Mouse (Mus musculus) mesoderm, embryonic 11.5 days (tissue): ENCODE data around the gene Rptor.
A peak's percentile ranks its signal among the peaks of the same experiment; 100 is the strongest.

ENCODE experiments used
- DNase-seq: peaks from one replicate; pipeline ENCODE4 v3.0.0-alpha.2; 2012; ENCODE audit warnings: low read depth, low spot score

The Rptor gene

DNA sequence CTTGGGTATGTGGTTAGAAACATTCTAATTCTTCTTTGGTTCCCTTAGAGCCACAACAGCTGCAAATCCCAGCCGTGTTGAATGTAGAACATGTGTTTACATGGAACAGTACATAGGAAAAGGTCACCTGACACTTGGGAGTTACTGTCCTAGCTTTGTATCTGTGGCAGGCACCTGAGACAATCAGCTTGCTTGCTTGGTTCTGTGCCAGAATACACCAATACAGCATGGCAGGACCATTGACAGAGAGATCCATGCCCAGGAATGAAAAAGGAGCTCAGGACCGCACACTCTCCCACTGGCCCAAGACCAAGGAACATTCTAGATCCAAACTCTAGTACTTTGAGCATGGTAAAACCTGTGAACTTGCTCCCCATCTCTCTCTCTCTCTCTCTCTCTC is 132.4 kb downstream of the Rptor start:
- no peak for DNase-seq

DNA sequence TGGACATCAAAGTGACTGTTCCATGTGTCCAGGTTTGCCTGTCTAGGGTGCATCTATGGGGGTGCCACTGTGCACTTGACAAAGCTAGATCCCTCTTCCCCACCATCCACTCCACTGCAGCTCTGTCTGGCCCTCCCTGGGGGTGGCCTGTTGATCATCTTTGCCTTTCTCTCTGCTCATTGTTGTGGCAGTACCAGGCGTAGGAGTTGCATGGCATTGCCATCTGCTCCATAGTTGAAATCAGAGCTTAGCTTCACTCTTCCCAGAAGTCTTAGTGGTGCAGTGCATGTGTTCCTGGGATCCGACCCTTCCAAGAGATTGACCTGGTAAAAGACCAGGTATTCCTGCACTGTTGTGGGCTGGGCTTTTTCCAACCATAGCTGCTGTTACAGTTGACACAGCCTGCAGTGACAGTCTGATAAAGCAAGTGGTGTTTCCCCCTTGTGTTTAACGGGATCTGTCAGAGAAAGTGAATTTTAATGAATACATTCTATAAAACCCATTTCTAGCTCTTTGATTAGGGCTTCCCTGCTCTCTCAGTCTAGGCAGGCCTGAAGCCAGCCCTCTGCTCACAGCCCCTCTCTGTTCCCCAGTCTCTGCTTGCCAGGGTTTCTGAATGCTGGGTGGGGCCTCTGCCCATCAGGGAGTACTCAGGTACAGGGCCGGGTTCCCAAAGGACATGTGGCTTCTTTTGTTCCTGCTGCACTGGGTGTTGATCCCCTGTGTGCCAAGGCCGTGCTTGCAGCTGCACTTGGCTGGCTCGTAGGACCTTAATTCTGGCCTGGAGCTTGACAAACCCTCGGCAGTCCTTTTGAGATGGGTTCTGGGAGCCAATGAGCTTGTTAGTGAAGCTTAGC is 136.5 kb downstream of the Rptor start:
- no peak for DNase-seq

- no peak for DNase-seq
Observed at GRCm38 (mm10) chr11:119741401-119741800, 138.7 kb downstream of the Rptor start.

GRCm38 (mm10) chr11:119744436-119744835 is 141.7 kb downstream of the Rptor start:
- DNase-seq, result peak; percentile 23

DNA sequence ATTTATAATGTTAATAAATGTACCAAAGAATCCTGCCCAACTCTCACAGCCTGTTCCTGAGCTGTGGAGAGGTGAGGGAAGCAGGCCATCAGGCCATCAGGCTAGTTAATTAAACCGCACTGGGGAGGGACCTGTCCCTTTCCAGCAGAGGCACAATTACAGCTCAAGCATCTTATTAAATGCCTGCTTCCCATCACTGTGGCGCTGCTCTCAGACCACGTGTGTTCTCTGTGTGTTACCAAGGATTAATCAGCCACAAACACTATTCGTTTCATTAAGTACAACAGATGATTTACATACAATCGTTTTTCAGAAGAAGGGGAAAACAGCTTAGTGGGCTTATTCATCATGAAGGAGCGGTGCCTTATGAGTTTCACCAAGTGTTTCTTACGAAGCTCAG is 142.6 kb downstream of the Rptor start:
- no peak for DNase-seq

DNA sequence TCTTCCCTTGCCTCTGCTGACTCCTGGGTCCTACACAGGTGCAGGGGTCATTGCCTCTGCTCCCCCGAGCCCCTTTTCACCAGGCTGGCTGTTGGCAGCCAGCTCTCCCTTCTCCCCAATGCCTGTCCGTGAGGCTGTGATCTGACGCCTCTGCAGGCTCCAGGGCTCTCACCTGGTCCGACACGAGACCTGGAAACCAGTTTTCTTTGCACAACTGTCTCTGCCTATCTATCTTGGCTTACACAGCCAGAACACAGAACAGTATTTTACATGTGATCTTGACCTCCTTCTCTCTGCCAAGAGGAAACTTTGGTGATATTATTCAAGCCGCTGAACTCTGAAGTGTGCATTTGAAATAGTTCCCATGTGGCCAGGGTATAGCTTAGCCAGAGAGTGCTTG is 151.8 kb downstream of the Rptor start:
- no peak for DNase-seq

DNA sequence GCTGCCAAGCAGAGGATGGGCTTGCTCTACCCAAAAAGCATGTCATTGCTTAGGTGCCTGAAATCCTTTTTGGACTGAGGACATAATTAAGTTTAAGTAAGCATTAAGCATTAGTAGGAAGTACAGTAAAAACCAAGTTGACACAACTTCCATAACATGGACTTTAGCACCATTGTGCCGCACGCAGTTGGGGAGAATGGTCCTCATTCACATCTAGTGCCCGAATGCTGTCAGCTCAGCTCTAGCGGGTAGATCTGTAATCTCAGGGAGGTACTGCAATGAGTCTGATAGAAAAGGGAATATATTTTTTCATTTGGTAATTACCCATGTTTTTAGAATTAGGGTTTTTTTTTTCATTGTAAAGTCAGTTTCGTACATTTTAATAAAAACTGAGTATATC is 155.5 kb downstream of the Rptor start:
- DNase-seq, result no peak

DNA sequence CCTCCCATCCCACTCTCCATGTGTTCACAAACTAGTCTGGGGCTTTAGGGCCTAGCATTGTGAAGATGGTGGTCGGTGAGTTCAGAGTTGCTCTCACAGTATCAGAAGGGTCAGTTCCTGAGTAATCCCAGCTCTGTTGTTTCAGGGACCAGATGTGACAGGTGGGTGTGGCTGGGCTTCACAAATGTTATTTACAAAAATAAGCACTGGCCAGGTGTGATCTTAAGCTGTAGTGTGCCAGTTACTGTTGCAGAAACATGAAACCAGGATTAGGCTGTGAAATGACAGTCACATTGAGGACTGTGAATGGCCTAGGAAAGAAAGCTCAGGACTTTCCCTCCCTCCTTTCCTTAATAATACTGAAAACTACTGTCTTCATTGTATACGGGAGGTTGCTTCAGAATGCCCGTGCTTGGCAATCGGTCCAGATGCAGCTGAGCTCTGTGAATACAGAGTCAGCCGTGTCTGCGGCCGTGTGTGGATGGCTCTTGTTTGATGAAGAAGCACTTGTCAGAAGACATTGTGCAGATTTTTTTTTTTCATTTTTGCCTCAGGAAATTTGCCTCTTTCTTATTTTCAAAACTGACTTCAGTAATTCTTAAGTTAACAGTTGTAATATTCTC is 156.1 kb downstream of the Rptor start:
- DNase-seq, result no peak

DNA sequence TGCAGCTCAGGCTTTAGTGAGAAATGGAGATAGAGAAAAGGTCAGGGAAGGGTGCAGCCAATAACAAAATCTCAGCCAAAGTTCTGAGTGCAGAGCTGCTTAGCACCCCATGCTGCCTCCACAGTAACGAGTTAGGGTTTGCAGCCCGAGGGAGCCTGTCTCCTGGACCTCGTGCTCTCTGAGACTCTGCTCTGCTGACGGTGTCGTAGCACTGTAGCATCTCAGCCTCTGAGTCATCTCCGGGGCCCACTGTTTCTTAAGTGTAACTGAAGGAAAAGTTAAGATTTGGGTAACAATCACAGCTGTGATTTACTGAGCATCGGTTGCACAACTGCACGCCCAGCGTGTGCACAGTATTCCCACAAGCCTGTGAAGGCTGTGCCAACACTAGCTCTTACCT is 160.2 kb downstream of the Rptor start:
- no peak for DNase-seq

DNA sequence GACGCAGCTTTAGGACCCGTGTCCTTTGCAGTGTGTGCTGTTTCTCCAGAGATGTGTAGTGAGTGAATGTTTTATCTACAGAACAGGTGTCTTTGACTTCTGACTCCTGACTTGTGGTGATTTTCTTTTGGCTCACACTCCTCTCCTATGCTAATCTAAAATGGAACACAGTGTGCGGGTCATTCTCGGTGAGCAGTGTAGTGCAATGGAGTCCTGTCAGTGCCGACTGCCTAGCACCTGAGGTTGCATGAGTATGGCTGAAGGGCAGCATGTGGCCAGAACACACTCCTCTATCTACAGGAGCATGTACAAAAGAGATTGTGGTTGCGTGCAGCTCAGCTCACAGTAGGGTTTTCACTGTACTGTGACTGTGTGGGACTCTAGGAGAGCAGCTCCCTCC is 163.3 kb downstream of the Rptor start:
- no peak for DNase-seq

DNA sequence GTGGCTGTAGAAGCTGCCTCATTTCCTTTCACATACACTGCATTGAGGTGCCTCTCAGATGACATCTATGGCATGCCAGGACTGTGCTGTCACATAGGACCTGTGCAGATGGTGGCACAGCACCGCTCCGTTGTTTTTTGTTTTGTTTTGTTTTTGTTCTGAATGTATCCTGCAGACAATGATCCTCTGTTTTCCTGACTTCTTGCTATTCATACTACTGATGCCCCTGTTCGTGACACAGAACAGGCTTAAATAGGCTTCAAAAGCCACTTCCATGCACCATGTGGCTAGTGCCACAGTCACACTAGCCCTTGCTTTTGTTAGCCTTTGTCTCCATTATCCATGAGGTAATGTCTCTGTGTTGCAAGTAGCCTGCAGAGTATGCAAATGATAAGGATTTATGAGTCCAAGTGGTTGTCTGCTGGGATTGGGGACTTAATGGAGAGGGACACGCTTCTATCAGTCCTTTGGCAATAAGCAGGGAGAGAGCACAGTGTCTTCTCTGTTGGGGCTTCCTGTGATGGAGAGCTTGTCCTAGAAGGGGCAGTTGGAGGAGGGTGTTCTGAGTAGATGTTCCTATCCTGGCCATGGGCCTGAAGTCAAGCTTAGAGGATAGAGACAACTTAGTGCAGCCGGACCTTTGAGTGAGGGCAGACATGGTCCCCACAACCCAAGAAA is 164.2 kb downstream of the Rptor start:
- peak; percentile 75 for DNase-seq

DNA sequence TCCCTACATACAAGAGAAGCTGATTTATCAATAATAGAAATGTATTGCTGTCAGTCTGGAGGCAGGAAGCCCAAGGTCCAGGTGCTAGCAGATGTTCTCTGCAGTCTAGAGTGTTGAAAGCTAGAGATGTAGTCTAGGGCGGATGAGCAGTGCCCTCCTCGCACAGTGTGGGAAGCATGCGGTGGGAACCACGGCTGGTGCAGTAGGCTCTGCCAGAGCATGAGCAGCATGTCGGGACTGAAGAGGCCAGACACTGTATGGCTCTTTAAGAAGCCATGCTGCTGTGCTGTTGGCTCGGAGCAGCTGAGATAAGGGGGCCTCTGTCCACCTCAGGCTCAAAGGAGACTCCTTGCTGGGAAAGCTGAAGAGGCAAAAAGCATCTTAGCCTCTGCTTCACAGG is 164.8 kb downstream of the Rptor start:
- DNase-seq, result no peak

- no peak for DNase-seq
Observed at GRCm38 (mm10) chr11:119768511-119768910, 165.8 kb downstream of the Rptor start.

DNA sequence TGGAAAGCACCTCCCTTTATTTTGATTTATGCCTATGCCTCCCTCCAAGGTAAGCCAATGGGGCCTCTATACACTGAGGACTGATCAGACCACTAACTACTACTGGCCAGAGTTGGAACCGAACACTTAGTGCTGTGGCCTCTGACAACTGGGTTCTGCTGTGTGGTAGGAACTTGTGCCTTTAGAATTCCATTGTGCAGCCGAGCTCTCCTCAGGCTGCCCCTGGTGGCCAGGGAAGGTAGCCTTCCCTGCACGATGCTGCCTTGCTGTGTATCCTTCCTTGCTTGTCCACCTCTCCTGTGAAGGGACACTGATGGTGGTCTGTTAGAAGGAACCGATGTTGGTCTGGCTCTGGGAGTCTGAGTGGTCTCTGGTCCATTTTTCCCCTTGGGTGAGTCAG is 167.0 kb downstream of the Rptor start:
- DNase-seq, result peak; percentile 28

DNA sequence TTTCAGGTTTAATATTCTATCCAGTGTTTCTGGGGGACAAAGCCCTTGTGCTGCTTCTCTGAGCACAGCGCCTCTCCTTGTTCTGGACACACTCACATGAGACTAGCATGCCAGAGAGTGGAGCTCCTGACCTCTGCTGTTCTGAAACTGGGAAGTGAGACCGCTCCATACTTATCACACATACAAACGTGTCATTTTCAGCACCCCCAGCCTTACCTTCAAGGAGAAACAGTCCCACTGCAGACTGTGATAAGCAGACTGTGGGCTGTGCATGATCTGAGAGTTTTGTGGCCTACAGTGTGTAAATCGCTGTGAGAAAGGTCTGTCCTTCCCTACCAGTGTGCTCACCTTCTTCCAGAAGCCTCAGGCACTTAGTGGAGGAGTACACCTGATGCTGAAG is 168.3 kb downstream of the Rptor start:
- DNase-seq, result no peak

DNA sequence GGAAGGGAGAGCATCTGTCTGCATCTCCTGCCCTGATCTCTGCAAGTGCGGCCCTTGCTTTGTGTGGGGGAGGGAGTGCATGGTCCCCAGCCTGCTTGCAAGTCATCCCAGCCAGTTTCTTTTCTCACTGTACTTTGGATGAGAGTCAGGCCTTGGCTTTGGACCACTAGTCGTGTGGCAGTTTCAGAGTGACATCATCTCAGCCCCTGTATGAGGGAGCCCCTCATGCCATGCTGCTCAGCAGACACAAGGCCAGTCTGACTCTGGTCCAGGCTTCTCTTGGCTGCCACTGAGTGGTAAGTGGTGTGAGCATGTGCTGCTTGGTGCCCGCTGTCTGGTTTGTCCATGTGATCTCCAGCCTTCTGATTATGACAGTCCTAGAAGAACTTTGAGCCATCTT is 170.2 kb downstream of the Rptor start:
- no peak for DNase-seq

- DNase-seq, result no peak
Observed at GRCm38 (mm10) chr11:119775076-119775760, 172.5 kb downstream of the Rptor start.

- no peak for DNase-seq
Observed at GRCm38 (mm10) chr11:119777236-119777635, 174.5 kb downstream of the Rptor start.

GRCm38 (mm10) chr11:119777872-119778271 is 175.2 kb downstream of the Rptor start:
- no peak for DNase-seq

GRCm38 (mm10) chr11:119780290-119780689 is 177.6 kb downstream of the Rptor start:
- DNase-seq, result no peak

GRCm38 (mm10) chr11:119781165-119781564 is 178.5 kb downstream of the Rptor start:
- no peak for DNase-seq

DNA sequence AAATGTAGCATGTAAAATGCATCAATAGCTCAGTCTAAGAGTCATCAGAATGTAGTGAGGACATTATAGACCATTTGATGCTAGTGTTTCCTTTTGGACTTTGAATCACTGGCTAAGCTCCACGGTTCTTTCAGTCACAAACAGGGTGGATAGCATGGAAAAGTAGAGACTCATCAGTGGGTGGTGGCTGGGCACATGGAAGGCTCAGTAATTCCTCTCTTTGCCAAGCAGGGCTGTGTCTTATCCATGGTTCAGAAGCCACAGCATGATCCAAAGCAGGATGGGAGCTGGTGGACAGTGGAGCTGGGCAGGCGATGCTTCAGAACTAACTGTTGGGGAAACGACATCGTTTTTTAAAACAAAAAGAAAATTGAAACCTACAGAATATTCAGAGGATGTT is 179.0 kb downstream of the Rptor start:
- no peak for DNase-seq
